Mouse (Mus musculus) gonadal fat pad, adult 2 months (tissue): ENCODE results near the gene Olfr553. TPM values are rescaled to one million over a fixed set of nuclear protein-coding genes. Genes with fewer than 3 reads are reported as not detected.
"Not testable (repeated sequence)": the region's sequence is repeated elsewhere in the genome, so short reads cannot be mapped to it uniquely, and the experiment has no call there.

ENCODE experiments used
- DNase-seq: peaks from one replicate; pipeline ENCODE4 v3.0.0-alpha.2; 2012; ENCODE audit warnings: low read depth
- polyA plus RNA-seq: library from polyadenylated mRNA; depleted of rRNA; stranded (reverse); fragments of >200 nt; gene quantifications from 2 replicates; pipeline ENCODE4 v1.2.3, GENCODE M21; 2012; rRNA removed

Olfr553 gene
- polyA plus RNA-seq: not detected in 2 replicates

GRCm38 (mm10) chr7:102618118-102618517, at the start of gene Olfr553:
Olfr553 (minus strand) TSS chr7:102618218.
- DNase-seq: no peak

DNA sequence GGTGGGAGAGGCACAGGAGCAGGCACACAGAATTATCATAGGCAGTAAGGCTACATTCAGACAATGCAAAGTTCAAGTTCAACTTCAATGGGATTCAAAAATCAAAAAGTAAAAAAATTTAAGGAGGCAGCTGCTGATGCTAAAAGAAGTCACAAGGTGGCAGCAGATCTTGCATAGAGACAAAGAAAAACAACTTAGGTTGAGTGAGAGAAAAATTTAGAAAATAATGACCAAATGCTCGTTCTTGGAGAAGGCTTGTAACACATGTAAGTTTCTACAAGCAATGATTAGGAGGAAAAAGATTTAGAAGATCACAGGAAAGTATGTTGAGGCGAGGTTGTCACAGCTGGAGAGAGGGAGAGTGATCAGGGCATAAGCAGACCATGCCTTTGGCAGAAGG, 47.4 kb upstream of the Olfr553 start:
- no peak for DNase-seq

- no peak for DNase-seq
These were observed 46.6 kb upstream of the Olfr553 start, which contains the start of gene Olfr556 for GRCm38 (mm10) chr7:102664599-102664998. Olfr556 (plus strand) TSS chr7:102664899.

- no peak for DNase-seq
These were observed 40.5 kb upstream of the Olfr553 start, which contains the start of gene Olfr555 for GRCm38 (mm10) chr7:102658523-102658922. Olfr555 (plus strand) TSS chr7:102658823.

DNA sequence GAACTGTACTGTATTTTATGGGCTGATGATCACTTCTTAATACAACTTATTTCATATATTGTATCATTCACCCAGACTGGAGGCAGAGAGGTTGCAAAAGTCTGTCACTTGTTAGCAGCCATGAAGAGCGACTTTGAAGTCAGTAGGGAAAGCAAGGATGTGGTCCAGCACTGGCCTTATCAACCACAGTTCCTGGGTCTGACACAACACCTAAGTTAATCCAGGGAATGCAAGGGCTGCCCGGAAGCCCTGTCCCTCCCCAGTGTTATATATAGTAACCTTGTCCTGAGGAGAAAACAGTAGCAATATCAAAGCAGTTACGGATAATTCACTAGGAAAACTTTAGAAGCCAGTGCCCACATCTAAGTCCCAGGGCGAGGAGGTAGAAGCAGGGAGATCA, 26.9 kb upstream of the Olfr553 start:
- not testable (repeated sequence) for DNase-seq

- DNase-seq: no peak
These were observed 20.1 kb upstream of the Olfr553 start, which contains the start of gene Olfr554 for GRCm38 (mm10) chr7:102638132-102638531. Olfr554 (plus strand) TSS chr7:102638432.

DNA sequence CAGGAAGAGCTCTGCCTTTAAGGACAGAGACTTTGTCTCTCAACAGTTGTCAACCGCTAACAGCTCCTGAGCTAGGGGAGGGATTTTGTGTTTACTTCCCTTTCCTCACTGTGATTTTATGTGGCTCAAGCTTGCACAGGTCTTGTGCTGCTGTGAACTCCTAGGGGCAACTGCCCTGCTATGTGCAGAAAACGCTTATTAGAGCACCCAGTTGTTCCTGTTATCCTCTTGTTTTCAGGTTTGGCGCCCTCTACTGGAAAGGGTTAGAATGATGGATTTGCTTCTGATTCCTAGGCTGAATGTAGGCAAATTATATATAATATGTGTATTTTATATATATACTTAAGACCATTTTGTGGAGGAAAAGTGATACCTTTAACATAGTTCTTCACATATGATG, 18.6 kb upstream of the Olfr553 start:
- DNase-seq: peak; percentile 1

- DNase-seq: not testable (repeated sequence)
These were observed 2.4 kb upstream of the Olfr553 start for GRCm38 (mm10) chr7:102620368-102620767.

- DNase-seq: no peak
These were observed 1.6 kb upstream of the Olfr553 start for GRCm38 (mm10) chr7:102619608-102620007.

GRCm38 (mm10) chr7:102597378-102598031, 20.5 kb downstream of the Olfr553 start, which contains the start of gene Olfr552:
Olfr552 (plus strand) TSS chr7:102597770.
- no peak for DNase-seq

GRCm38 (mm10) chr7:102591786-102592185, 26.2 kb downstream of the Olfr553 start, which contains the start of gene Olfr551:
Olfr551 (minus strand) TSS chr7:102591886.
- no peak for DNase-seq

DNA sequence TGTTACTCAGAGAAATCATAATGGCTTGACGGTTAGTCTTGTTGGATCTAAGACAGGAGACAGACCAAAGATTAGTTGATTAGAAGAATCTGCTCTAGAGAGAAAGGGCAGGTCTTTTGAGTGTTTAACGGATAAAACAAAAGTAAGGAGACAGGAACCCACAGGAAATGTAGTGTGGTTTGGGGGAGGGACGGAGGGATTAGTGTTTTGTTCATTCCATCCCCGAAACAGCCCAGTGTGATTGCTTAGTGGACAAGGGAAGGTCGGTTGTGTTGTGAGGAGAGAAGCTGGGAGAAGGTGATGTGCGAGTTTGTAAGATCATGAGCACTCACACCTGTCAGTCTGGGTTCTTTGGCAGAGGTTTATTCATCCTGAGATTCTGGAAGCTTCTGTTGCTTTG, 42.0 kb downstream of the Olfr553 start:
- no peak for DNase-seq

DNA sequence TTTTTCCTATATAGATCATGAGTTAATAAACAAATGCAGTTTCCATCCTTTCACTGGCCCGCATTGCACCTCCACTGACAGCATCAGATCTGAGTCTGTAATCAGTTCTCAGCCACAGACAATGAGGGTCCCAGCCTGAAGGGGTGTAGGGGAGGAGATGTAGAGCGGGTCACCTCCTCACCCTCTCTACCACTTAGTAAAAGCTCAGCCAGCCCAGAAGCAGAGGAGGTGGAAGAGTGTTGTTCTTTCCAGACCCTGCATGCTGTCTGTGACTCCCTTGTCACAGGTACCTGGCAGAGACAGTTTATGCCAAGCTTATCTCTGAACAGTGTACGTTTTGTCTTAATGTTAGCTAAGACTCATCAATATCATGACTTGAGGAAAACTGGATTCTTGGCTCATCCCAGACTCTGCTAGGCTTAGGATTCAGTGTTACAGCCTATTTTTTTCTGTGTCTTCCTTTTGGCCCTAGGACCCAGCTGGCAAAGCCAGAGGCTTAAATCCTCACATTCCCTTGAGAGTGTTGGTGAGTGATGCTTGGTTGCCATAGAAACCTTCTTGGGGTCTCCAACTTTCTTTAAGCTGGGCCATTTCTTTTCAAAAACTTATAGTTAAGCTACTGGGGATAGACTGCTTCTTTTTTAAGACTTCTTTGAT, 44.7 kb downstream of the Olfr553 start:
- no peak for DNase-seq

GRCm38 (mm10) chr7:102571142-102571541, 46.9 kb downstream of the Olfr553 start, which contains the start of gene Olfr550:
Olfr550 (plus strand) TSS chr7:102571442.
- DNase-seq: no peak

- DNase-seq: no peak
These were observed 51.8 kb downstream of the Olfr553 start for GRCm38 (mm10) chr7:102566219-102566618.

DNA sequence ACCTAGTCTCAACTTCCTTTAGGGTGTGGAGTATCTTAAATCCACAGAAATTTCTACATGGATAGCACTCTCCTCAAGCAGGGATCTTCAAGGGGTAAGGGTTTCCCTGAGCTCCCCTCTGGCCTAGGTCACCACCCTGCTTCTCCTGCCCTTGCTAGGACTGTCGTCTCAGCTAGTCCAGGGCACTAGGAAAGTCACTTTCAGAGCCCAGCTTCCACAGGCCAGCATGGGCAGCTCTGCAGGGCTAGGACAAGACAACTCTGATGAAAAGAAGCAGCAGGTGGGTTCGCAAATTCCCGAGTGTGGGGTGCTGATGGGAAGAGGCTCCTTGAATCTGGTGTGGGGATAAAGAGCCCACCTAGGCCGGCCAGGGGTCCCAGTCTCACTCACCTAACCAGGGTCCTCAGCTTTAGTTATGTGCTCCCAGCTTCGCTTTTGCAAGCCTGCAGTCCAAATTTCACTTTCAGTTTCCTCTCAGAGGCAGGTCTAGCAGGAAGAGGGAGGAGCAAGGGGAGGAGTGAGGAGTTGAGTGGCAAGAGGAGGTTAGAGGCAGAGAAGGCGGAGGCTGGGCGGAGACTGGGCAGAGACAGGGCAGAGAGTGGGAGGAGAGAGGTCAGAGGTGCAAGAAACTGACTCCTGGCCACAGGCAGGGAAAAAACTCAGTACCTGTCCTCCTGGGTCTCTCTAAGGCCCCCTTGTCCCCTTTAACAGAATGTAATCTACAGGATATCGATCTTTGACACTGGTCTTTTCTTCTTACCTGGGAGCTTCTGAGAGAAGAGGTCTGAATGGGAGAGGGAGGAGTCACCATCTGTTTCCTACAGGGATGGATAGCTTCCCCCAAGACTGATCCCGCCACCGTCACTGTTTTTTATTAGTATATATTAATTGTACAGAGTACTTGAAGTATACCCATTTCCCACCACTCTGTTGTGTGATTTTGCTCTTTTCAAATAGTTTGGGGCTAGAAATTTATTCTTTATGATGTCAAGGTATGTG, 52.7 kb downstream of the Olfr553 start, which contains the start of gene Trim21:
TSS of gene Trim21 (minus strand) at position 488 of the 999 bp plus-strand sequence.
- DNase-seq: peak; percentile 57

Other genes starting within 250 kb of the Olfr553 start
- gene Rrm1, start 176.5 kb downstream of the Olfr553 start, polyA plus RNA-seq: 13.2 and 13.8 TPM in 2 replicates
- gene Olfr543, start 136.5 kb downstream of the Olfr553 start, polyA plus RNA-seq: 1.5 and 2.4 TPM in 2 replicates
- gene Olfr544, start 129.9 kb downstream of the Olfr553 start, polyA plus RNA-seq: not detected in 2 replicates
- not detected in 2 replicates for gene Olfr545, start 118.6 kb downstream of the Olfr553 start, polyA plus RNA-seq
- not detected in 2 replicates for gene Olfr547, start 83.5 kb downstream of the Olfr553 start, polyA plus RNA-seq
- not detected in 2 replicates for gene Olfr548-ps1, start 77.3 kb downstream of the Olfr553 start, polyA plus RNA-seq
- gene Olfr549, start 68.3 kb downstream of the Olfr553 start, polyA plus RNA-seq: not detected in 2 replicates
- gene Trim21, start 52.7 kb downstream of the Olfr553 start, polyA plus RNA-seq: 5.4 and 6.4 TPM in 2 replicates
- gene Olfr550, start 46.8 kb downstream of the Olfr553 start, polyA plus RNA-seq: 0.20 and 0.45 TPM in 2 replicates
- not detected in 2 replicates for gene Olfr551, start 26.3 kb downstream of the Olfr553 start, polyA plus RNA-seq
- gene Olfr552, start 20.4 kb downstream of the Olfr553 start, polyA plus RNA-seq: not detected in 2 replicates
- gene Olfr554, start 20.2 kb upstream of the Olfr553 start, polyA plus RNA-seq: not detected in 2 replicates
- not detected in 2 replicates for gene Olfr555, start 40.6 kb upstream of the Olfr553 start, polyA plus RNA-seq
- not detected in 2 replicates for gene Olfr556, start 46.7 kb upstream of the Olfr553 start, polyA plus RNA-seq
- gene Trim68, start 69.1 kb upstream of the Olfr553 start, polyA plus RNA-seq: 37.4 and 42.2 TPM in 2 replicates
- not detected in 2 replicates for gene Olfr557, start 77.7 kb upstream of the Olfr553 start, polyA plus RNA-seq
- 2.6 and 3.6 TPM in 2 replicates for gene Olfr558, start 84.0 kb upstream of the Olfr553 start, polyA plus RNA-seq
- not detected in 2 replicates for gene Olfr33, start 100.9 kb upstream of the Olfr553 start, polyA plus RNA-seq
- gene Olfr559, start 109.3 kb upstream of the Olfr553 start, polyA plus RNA-seq: not detected in 2 replicates
- 0.14 TPM in 1 of 2 replicates, not detected in the other for gene Olfr560, start 141.1 kb upstream of the Olfr553 start, polyA plus RNA-seq
- gene Olfr78, start 141.3 kb upstream of the Olfr553 start, polyA plus RNA-seq: 3.7 and 4.9 TPM in 2 replicates
- gene Olfr561, start 153.0 kb upstream of the Olfr553 start, polyA plus RNA-seq: 0.09 TPM in 1 of 2 replicates, not detected in the other
- gene Olfr564, start 185.3 kb upstream of the Olfr553 start, polyA plus RNA-seq: not detected in 2 replicates
- gene Olfr566, start 240.5 kb upstream of the Olfr553 start, polyA plus RNA-seq: not detected in 2 replicates